ENCODE assay signal across 9 mouse cellular contexts in the genomic region with DNA sequence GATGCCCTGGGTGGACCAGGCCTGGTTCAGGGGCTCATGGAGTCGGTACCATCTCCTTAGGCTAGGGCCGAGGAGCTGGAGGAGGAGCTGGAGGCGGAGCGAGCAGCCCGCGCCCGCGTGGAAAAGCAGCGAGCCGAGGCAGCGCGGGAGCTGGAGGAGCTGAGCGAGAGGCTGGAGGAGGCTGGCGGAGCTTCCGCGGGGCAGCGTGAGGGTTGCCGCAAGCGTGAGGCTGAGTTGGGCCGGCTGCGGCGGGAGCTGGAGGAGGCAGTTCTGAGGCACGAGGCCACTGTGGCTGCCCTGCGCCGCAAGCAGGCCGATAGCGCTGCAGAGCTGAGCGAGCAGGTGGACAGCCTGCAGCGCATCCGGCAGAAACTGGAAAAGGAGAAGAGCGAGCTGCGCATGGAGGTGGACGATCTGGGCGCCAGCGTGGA. TPM values are rescaled to one million over a fixed set of nuclear protein-coding genes. Genes with fewer than 3 reads are reported as not detected.
DNase-seq lines count a peak whose midpoint lies in the region; ATAC-seq and TF ChIP-seq lines count a peak whose summit lies in the region.
"Had no signal": no experiment of that assay in that cellular context is flagged by ENCODE, and none has a peak within 500 bp of the region (broad histone marks: within the 10 kb centered on the region; RNA-seq: fewer than 3 reads in every experiment).

No protein-coding gene starts in this region.

- H3K4me1 ChIP-seq in kidney, embryonic 14.5 days (ENCODE audit: control insufficient read depth, insufficient read depth, low read length) = peaks cover 18% of the 10 kb centered on the region; the same call in 1 of the 2 replicates
- peaks cover 48% of the 10 kb centered on the region for H3K4me1 ChIP-seq in forebrain, embryonic 10.5 days
- peaks cover 12% of the 10 kb centered on the region for H3K4me1 ChIP-seq in intestine, embryonic 16.5 days (ENCODE audit: control insufficient read depth, insufficient read depth, low read length)
- peaks cover 9% of the 10 kb centered on the region for H3K4me1 ChIP-seq in liver, postnatal 0 days (ENCODE audit: insufficient read depth)

- peak; percentile 42 for ATAC-seq in kidney, embryonic 14.5 days (ENCODE audit: low FRiP score, low TSS enrichment)
- peak; percentile 45 for ATAC-seq in intestine, embryonic 16.5 days
- peak; percentile 17; the same call in 1 of the 2 replicates for ATAC-seq in liver, postnatal 0 days
- no peak for ATAC-seq in monocyte, adult 5-6 weeks (replicated peaks; ENCODE audit: insufficient number of reproducible peaks, low FRiP score, low TSS enrichment, poor library complexity, severe bottlenecking)

- no peaks in the 10 kb centered on the region for H3K9me3 ChIP-seq in kidney, embryonic 14.5 days (ENCODE audit: control insufficient read depth, low read length)
- no peaks in the 10 kb centered on the region for H3K9me3 ChIP-seq in forebrain, embryonic 10.5 days
- no peaks in the 10 kb centered on the region for H3K9me3 ChIP-seq in intestine, embryonic 16.5 days (ENCODE audit: control insufficient read depth, low read length)
- no peaks in the 10 kb centered on the region for H3K9me3 ChIP-seq in liver, postnatal 0 days (ENCODE audit: low read length)

- peaks cover 12% of the 10 kb centered on the region for H3K36me3 ChIP-seq in kidney, embryonic 14.5 days (ENCODE audit: control insufficient read depth, insufficient read depth, low read length)
- H3K36me3 ChIP-seq in forebrain, embryonic 10.5 days (replicated peaks) = peaks cover 30% of the 10 kb centered on the region
- H3K36me3 ChIP-seq in intestine, embryonic 16.5 days (ENCODE audit: control insufficient read depth, insufficient read depth, low read length) = peaks cover 10% of the 10 kb centered on the region
- peaks cover 9% of the 10 kb centered on the region for H3K36me3 ChIP-seq in liver, postnatal 0 days (replicated peaks; ENCODE audit: insufficient read depth, low read length)

- TF ChIP-seq CTCF in brain, embryonic 14.5 days (IDR thresholded peaks at IDR 0.05; ENCODE audit: borderline replicate concordance, extremely low read depth, insufficient read depth, insufficient read length) = no peak
- TF ChIP-seq CTCF in liver, postnatal 0 days (IDR thresholded peaks at IDR 0.05; ENCODE audit: low read depth) = no peak

- TF ChIP-seq EP300 in liver, postnatal 0 days (IDR thresholded peaks at IDR 0.05; ENCODE audit: low read depth) = no peak

- peaks cover 47% of the 10 kb centered on the region for H3K27me3 ChIP-seq in kidney, embryonic 14.5 days (ENCODE audit: control insufficient read depth, insufficient read depth, low read length)
- peaks cover 98% of the 10 kb centered on the region for H3K27me3 ChIP-seq in forebrain, embryonic 10.5 days (ENCODE audit: poor library complexity, severe bottlenecking)
- peaks cover 9% of the 10 kb centered on the region; the same call in 1 of the 2 replicates for H3K27me3 ChIP-seq in intestine, embryonic 16.5 days (replicated peaks; ENCODE audit: control insufficient read depth, insufficient read depth, low read length)
- peaks cover 45% of the 10 kb centered on the region for H3K27me3 ChIP-seq in liver, postnatal 0 days (ENCODE audit: insufficient read depth, low read length)

- WGBS in kidney, embryonic 14.5 days = 2% methylated on average over 34 of the region's 35 CpGs
- 2% methylated on average over 35 of the region's 35 CpGs for WGBS in forebrain, embryonic 10.5 days
- 1% methylated on average over 35 of the region's 35 CpGs for WGBS in intestine, embryonic 16.5 days
- WGBS in liver, postnatal 0 days (ENCODE audit: insufficient replicate concordance) = 2% methylated on average over 32 of the region's 35 CpGs

- H3K27ac ChIP-seq in kidney, embryonic 14.5 days (ENCODE audit: low read depth, low read length) = no peak overlapping the region
- H3K27ac ChIP-seq in forebrain, embryonic 10.5 days = peak overlapping the region; percentile 64
- no peak overlapping the region for H3K27ac ChIP-seq in intestine, embryonic 16.5 days (ENCODE audit: low read length)
- no peak overlapping the region for H3K27ac ChIP-seq in liver, postnatal 0 days (ENCODE audit: low read depth)

- no peak for TF ChIP-seq POLR2A in brain, embryonic 14.5 days (IDR thresholded peaks at IDR 0.05; ENCODE audit: borderline replicate concordance, extremely low read depth, insufficient read depth, insufficient read length, poor library complexity, severe bottlenecking)

- peak overlapping the region; percentile 70 for H3K4me2 ChIP-seq in kidney, embryonic 14.5 days (replicated peaks; ENCODE audit: low read depth, low read length)
- H3K4me2 ChIP-seq in intestine, embryonic 16.5 days (ENCODE audit: low read depth, low read length) = peak overlapping the region; percentile 90
- peak overlapping the region; percentile 64 for H3K4me2 ChIP-seq in liver, postnatal 0 days (ENCODE audit: low read depth, low read length)

- peak overlapping the region; percentile 34 for H3K4me3 ChIP-seq in kidney, embryonic 14.5 days (ENCODE audit: low read length)
- peak overlapping the region; percentile 54 for H3K4me3 ChIP-seq in forebrain, embryonic 10.5 days
- peak overlapping the region; percentile 44 for H3K4me3 ChIP-seq in intestine, embryonic 16.5 days (ENCODE audit: low read length)
- H3K4me3 ChIP-seq in liver, postnatal 0 days (ENCODE audit: low read depth, low read length) = peak overlapping the region; percentile 36

- DNase-seq in kidney, adult 8-10 months = no peak
- peak; percentile 77 for DNase-seq in brain, embryonic 14.5 days (ENCODE audit: low read depth)
- DNase-seq in forebrain, embryonic 10.5 days (ENCODE audit: extremely low spot score, low spot score) = peak; percentile 54
- DNase-seq in liver, postnatal 0 days = peak; percentile 43
- DNase-seq in right cerebral cortex, adult 18-20 months = peak; percentile 82

- peak overlapping the region; percentile 47 for H3K9ac ChIP-seq in kidney, embryonic 14.5 days (ENCODE audit: low read depth, low read length)
- H3K9ac ChIP-seq in intestine, embryonic 16.5 days (ENCODE audit: low read depth, low read length) = peak overlapping the region; percentile 64
- H3K9ac ChIP-seq in liver, postnatal 0 days (replicated peaks) = 0 out of 2 replicates have a peak overlapping the region, but pooled peaks have one; percentile 16

RNA-seq across cellular contexts. Expression of a gene that starts 18.2 kb away (rescaled TPM):
- 0.96 and 2.1 TPM in 2 replicates for polyA plus RNA-seq in kidney, embryonic 14.5 days (2014; fragmentation: Nextera tagmentation; extraction: Ambion mirVana)
- 0.48 and 0.53 TPM in 2 replicates for polyA plus RNA-seq in brain, embryonic 14.5 days (2012; rRNA removed)
- polyA plus RNA-seq in forebrain, embryonic 10.5 days (2016; fragmentation: Nextera tagmentation; extraction: Ambion mirVana) = 0.67 and 0.73 TPM in 2 replicates
- 0.77 and 1.3 TPM in 2 replicates for polyA plus RNA-seq in intestine, embryonic 16.5 days (2015; fragmentation: Nextera tagmentation; extraction: Ambion mirVana)
- polyA plus RNA-seq in liver, postnatal 0 days (2015; fragmentation: Nextera tagmentation; extraction: Ambion mirVana) = 0.15 and 0.38 TPM in 2 replicates
- total RNA-seq in monocyte, adult 5-6 weeks (2017) = not detected in 3 replicates
- total RNA-seq: neutrophil, adult 5-6 weeks had no signal

RNA-seq across cellular contexts. Expression of a gene that starts 36.6 kb away (rescaled TPM):
- polyA plus RNA-seq in kidney, embryonic 14.5 days (2014; fragmentation: Nextera tagmentation; extraction: Ambion mirVana) = 25.0 and 29.8 TPM in 2 replicates
- polyA plus RNA-seq in brain, embryonic 14.5 days (2012; rRNA removed) = 10.1 and 11.8 TPM in 2 replicates
- polyA plus RNA-seq in forebrain, embryonic 10.5 days (2016; fragmentation: Nextera tagmentation; extraction: Ambion mirVana) = 22.6 and 24.2 TPM in 2 replicates
- 143 and 158 TPM in 2 replicates for polyA plus RNA-seq in intestine, embryonic 16.5 days (2015; fragmentation: Nextera tagmentation; extraction: Ambion mirVana)
- 48.9 and 49.3 TPM in 2 replicates for polyA plus RNA-seq in liver, postnatal 0 days (2015; fragmentation: Nextera tagmentation; extraction: Ambion mirVana)
- total RNA-seq in monocyte, adult 5-6 weeks (2017) = 30.1 to 47.6 TPM (median 35.5 TPM) in 3 replicates

Comparison
In these comparisons a context has a peak if more than half of its experiments do, and no peak if none do; other contexts are left out.
1. DNase-seq: peak in brain, embryonic 14.5 days (single experiment), forebrain, embryonic 10.5 days (single experiment), liver, postnatal 0 days (single experiment) and right cerebral cortex, adult 18-20 months (single experiment); none in kidney, adult 8-10 months (0 of 2).
2. Peak in every context shown above with its lines, with median percentiles within 50 percentile points of each other: H3K4me2 ChIP-seq, H3K4me3 ChIP-seq and H3K9ac ChIP-seq.